Mouse (Mus musculus): Measurements from ENCODE around the gene Tbx10.

DNA sequence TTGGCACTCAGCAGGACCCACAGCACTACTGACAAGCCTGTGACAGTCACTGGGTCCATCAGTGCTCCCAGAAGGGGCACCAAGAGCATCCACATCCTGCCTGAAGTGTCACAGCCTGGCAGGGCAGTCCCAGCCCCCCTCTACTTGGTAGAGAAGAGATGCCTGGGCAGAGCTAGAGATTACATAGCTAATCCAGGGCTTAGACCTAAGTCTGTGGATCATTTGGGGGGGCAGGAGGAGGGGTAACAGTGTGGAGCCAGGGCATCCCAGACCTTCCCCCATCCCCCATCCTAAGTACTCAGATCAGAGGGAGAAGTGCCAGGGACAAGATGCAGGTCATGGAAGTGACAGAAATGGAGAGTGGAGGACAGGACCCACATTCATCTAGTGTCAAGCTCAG lies 22.2 kb downstream of the Tbx10 start:
- TF ChIP-seq CTCF (IDR thresholded peaks at IDR 0.05; ENCODE audit: low read depth, low read length) (no peak), POLR2A (IDR thresholded peaks at IDR 0.05; ENCODE audit: insufficient read depth, low read length) (no peak)
